Mouse (Mus musculus) activated CD4-positive, CD25-positive, alpha-beta regulatory T cell, adult 9 weeks (primary cell): Measurements from ENCODE around the gene Ascl2. TPM values are rescaled to one million over a fixed set of nuclear protein-coding genes. Genes with fewer than 3 reads are reported as not detected.

Source experiments
- polyA plus RNA-seq: library from polyadenylated mRNA; unstranded; fragments of 100-300 nt; shearing (Covaris generic); gene quantifications from one replicate; pipeline ENCODE4 v1.2.1, GENCODE M21; 2017

The Ascl2 gene
- 3.1 TPM for polyA plus RNA-seq

GRCm38 (mm10) chr7:142968809-142969511 lies at the start of gene Ascl2:
TSS of gene Ascl2 (minus strand) at chr7:142969264.

GRCm38 (mm10) chr7:143004727-143005343 lies 35.8 kb upstream of the Ascl2 start, which contains the start of gene Tspan32:
TSS of gene Tspan32 (plus strand) at chr7:143005046.

GRCm38 (mm10) chr7:142931028-142931427 lies 38.0 kb downstream of the Ascl2 start, which contains the start of gene Th:
TSS of gene Th (minus strand) at chr7:142931128.

Other genes starting within 250 kb of the Ascl2 start
- gene Ins2, start 225.9 kb downstream of the Ascl2 start, polyA plus RNA-seq, result not detected
- not detected for gene Th, start 38.1 kb downstream of the Ascl2 start, polyA plus RNA-seq
- gene Tspan32, start 35.8 kb upstream of the Ascl2 start, polyA plus RNA-seq, result 622 TPM
- gene Cd81, start 83.5 kb upstream of the Ascl2 start, polyA plus RNA-seq, result 187 TPM
- gene Tssc4, start 100.0 kb upstream of the Ascl2 start, polyA plus RNA-seq, result 53.5 TPM
- gene Trpm5, start 125.4 kb upstream of the Ascl2 start, polyA plus RNA-seq, result not detected
- not detected for gene Kcnq1, start 137.1 kb upstream of the Ascl2 start, polyA plus RNA-seq